Mouse (Mus musculus) heart, embryonic 13.5 days (tissue): ENCODE data around the gene Fam136a. TPM values are rescaled to one million over a fixed set of nuclear protein-coding genes. Genes with fewer than 3 reads are reported as not detected.

ENCODE experiments used
- ATAC-seq: fragments of 200-750 bp; cut with Nextera tagmentation; 2 replicates; pipeline ENCODE4 v1.8.0; 2017; ENCODE audit warnings: moderate TSS enrichment; ENCODE audit not compliant: insufficient number of reproducible peaks, low FRiP score, low TSS enrichment; ENCODE audit errors: extremely low read depth
- H3K27ac ChIP-seq: fragments of 300-500 bp; sonication (generic); replicated peaks from 2 replicates; pipeline ENCODE4 v1.5.1; 2015; ENCODE audit warnings: moderate library complexity, mild to moderate bottlenecking, inconsistent platforms
- H3K27me3 ChIP-seq: fragments of 300-500 bp; sonication (generic); replicated peaks from 2 replicates; pipeline ENCODE4 v1.6.1; 2015; ENCODE audit warnings: mild to moderate bottlenecking, inconsistent platforms
- H3K36me3 ChIP-seq: fragments of 300-500 bp; sonication (generic); 2 replicates; pipeline ENCODE4 v1.6.1; 2015; ENCODE audit warnings: mild to moderate bottlenecking, inconsistent platforms
- H3K4me1 ChIP-seq: fragments of 300-500 bp; sonication (generic); 2 replicates; pipeline ENCODE4 v1.6.1; 2015; ENCODE audit warnings: inconsistent platforms
- H3K4me2 ChIP-seq: fragments of 300-500 bp; sonication (generic); 2 replicates; pipeline ENCODE4 v1.6.1; 2015; ENCODE audit warnings: inconsistent platforms, mild to moderate bottlenecking, moderate library complexity
- H3K4me3 ChIP-seq: fragments of 300-500 bp; sonication (generic); 2 replicates; pipeline ENCODE4 v1.5.1; 2015; ENCODE audit warnings: moderate library complexity, mild to moderate bottlenecking, inconsistent platforms
- H3K9ac ChIP-seq: fragments of 300-500 bp; sonication (generic); 2 replicates; pipeline ENCODE4 v1.6.1; 2015; ENCODE audit warnings: inconsistent platforms, mild to moderate bottlenecking, moderate library complexity
- H3K9me3 ChIP-seq: fragments of 300-500 bp; sonication (generic); 2 replicates; pipeline ENCODE4 v1.6.1; 2016; ENCODE audit warnings: inconsistent platforms
- WGBS: fragments of 180-500 bp; shearing (Covaris S2); methylation state at CpG from one replicate; pipeline ENCODE4 v1.1.7; 2015; ENCODE audit warnings: mixed read lengths; 5-methylcytosine and 5-hydroxymethylcytosine counted together
- polyA plus RNA-seq: library from polyadenylated mRNA; unstranded; fragments of >200 nt; fragmentation: Nextera tagmentation; extraction: Ambion mirVana; gene quantifications from 2 replicates; pipeline ENCODE4 v1.2.1, GENCODE M21; 2015

Fam136a gene
- polyA plus RNA-seq, 1 experiment from 2014 or later = 93.8 TPM

GRCm38 (mm10) chr6:86398986-86399385, 33.5 kb downstream of the Fam136a start:
- Histone ChIP-seq H3K27me3 (peaks cover 8% of the 10 kb centered on the region), H3K27ac (no peak overlapping the region), H3K9ac (no peak overlapping the region), H3K9me3 (no peaks in the 10 kb centered on the region), H3K4me1 (peaks cover 34% of the 10 kb centered on the region), H3K4me3 (no peak overlapping the region), H3K36me3 (peaks cover 4% of the 10 kb centered on the region), H3K4me2 (no peak overlapping the region)
- WGBS = 78% methylated on average over 2 of the region's 2 CpGs
- no peak for ATAC-seq

- no peak for ATAC-seq
- Histone ChIP-seq H3K27me3 (peaks cover 8% of the 10 kb centered on the region), H3K9ac (no peak overlapping the region), H3K27ac (no peak overlapping the region), H3K4me3 (no peak overlapping the region), H3K4me2 (no peak overlapping the region), H3K4me1 (peaks cover 26% of the 10 kb centered on the region), H3K9me3 (no peaks in the 10 kb centered on the region), H3K36me3 (no peaks in the 10 kb centered on the region)
- WGBS = 77% methylated on average over 2 of the region's 2 CpGs
These were observed 34.5 kb downstream of the Fam136a start for GRCm38 (mm10) chr6:86399995-86400394.

- no peak for ATAC-seq
- WGBS = 5% methylated on average over 9 of the region's 9 CpGs
- peak overlapping the region; percentile 71; the same call in 1 of the 2 replicates for H3K9ac ChIP-seq
These were observed 35.5 kb downstream of the Fam136a start for GRCm38 (mm10) chr6:86400972-86401371.

DNA sequence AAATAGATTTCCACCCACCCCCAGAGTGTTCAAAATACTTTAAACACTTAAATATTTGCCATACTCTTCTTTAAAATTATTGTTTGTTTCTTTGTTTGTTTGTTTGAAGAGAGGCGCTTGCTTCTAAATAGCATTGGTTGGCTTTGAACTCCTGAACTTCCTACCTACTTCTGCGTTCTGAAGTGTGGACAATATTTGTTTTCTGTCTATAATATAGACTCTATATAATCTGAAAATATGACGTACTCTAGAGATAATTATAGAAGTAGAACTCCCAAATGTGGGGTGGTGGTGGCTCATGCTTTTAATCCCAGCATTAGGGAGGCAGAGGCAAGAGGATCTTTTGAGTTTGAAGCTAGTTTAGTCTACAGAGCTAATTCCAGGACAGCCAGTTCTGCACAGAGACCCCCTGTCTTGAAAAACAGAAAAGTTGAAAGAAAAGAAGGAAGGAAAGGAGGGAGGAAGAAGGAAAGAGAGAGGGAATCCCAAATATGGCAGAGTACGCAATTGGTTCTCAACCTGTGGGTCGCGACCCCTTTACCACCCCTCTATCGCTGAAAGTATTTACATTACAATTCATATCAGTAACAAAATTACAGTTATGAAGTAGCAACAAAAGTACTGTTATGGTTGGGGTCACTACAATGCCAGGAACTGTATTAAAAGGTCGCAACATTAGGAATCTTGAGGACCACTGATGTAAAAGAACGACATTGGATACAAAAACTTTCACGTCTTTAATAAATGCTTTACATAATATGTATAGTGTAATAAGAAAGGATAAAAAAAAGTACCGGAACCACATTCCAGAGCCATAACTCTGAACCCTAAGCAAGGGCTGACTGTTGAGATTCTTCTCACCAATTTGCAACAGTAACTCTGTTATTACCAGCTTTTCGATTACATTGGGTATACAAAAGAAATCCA, 37.5 kb downstream of the Fam136a start:
- Histone ChIP-seq H3K36me3 (peaks cover 14% of the 10 kb centered on the region), H3K4me1 (peaks cover 24% of the 10 kb centered on the region), H3K9ac (peak overlapping the region; percentile 98), H3K4me3 (peak overlapping the region; percentile 84), H3K9me3 (no peaks in the 10 kb centered on the region), H3K27me3 (peaks cover 8% of the 10 kb centered on the region), H3K27ac (no peak overlapping the region), H3K4me2 (peak overlapping the region; percentile 72)
- 37% methylated on average over 12 of the region's 12 CpGs for WGBS
- ATAC-seq = no peak

More at GRCm38 (mm10) chr6:86400972-86401371, 35.5 kb downstream of the Fam136a start:
- Histone ChIP-seq H3K4me2 (peak overlapping the region; percentile 67), H3K9me3 (no peaks in the 10 kb centered on the region), H3K27ac (no peak overlapping the region), H3K4me1 (peaks cover 22% of the 10 kb centered on the region), H3K36me3 (no peaks in the 10 kb centered on the region), H3K4me3 (peak overlapping the region; percentile 42), H3K27me3 (peaks cover 8% of the 10 kb centered on the region)

DNA sequence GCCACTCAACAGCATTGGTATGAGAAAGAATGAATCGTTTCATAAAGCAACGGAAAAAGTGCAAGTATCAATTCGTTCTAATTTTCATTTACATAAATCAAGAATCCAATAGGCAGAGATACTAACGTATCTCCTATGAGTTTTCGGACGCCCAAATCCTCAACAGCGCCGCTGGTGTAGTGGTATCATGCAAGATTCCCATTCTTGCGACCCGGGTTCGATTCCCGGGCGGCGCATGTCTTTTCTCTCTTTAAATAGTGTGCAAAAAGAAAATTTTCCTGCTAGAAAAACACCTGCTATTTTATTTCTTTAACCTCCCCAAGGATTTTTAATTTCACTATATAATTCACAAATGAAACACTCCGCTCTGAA, 38.3 kb downstream of the Fam136a start:
- H3K9ac ChIP-seq = peak overlapping the region; percentile 98
- H3K4me2 ChIP-seq = peak overlapping the region; percentile 72
- under 1% methylated on average over 15 of the region's 15 CpGs for WGBS
- peaks cover 23% of the 10 kb centered on the region for H3K4me1 ChIP-seq
- H3K27ac ChIP-seq = peak overlapping the region; percentile 100
- ATAC-seq = no peak
- peak overlapping the region; percentile 84 for H3K4me3 ChIP-seq
- peaks cover 5% of the 10 kb centered on the region for H3K27me3 ChIP-seq
- H3K36me3 ChIP-seq = peaks cover 20% of the 10 kb centered on the region
- no peaks in the 10 kb centered on the region for H3K9me3 ChIP-seq

DNA sequence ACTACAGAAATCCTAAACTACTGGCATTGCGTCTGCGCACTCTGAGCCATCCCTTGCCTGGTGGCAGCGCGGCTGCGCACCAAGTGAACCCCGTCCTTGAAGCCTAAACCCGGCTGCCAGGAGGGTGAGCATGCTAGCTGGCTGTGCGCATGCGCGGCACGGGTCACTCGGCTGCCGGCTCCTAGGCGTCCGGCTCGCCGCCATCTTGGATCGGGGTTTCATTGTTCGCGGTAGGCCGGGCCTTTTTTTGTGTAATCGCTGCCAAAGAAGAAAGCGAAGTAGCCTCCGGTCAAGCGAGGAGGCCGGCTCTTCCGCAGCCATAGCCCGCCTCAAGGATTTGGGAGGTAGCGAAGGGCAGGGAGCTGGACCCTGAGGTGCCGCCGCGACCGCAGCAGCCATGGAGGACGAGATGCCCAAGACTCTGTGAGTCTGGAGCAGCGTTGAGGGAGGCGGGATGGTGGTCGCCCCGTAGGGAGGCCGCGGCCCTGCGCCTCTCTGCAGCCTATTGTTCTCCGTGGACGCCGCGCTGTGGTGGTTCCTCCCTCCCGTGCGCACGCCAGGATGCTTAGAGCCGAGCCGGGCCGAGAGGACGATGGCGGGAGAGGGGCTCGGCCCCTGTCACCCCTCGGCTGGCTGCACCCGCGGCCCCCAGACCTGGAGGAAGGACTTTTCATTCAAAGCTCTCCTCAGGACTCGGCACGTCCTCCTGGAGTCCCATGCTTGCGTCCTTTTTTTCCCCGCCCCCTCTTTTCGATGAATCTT, 38.8 kb downstream of the Fam136a start, which contains the start of gene Tia1:
Tia1 (plus strand) TSS at position 120 of the 762 bp plus-strand sequence.
- H3K4me2 ChIP-seq = peak within 1 kb of the TSS; percentile 72
- no peaks in the 10 kb centered on the region for H3K9me3 ChIP-seq
- H3K36me3 ChIP-seq = peaks cover 20% of the 10 kb centered on the region
- H3K4me3 ChIP-seq = peak within 1 kb of the TSS; percentile 84
- WGBS = under 1% methylated on average over 60 of the region's 62 CpGs
- H3K27ac ChIP-seq = peak within 1 kb of the TSS; percentile 100
- peaks cover 23% of the 10 kb centered on the region for H3K4me1 ChIP-seq
- peaks cover 5% of the 10 kb centered on the region; the same call in 1 of the 2 replicates for H3K27me3 ChIP-seq
- H3K9ac ChIP-seq = peak within 1 kb of the TSS; percentile 98
- peak; percentile 92 for ATAC-seq

- peak overlapping the region; percentile 72 for H3K4me2 ChIP-seq
- peaks cover 25% of the 10 kb centered on the region for H3K36me3 ChIP-seq
- ATAC-seq = no peak
- H3K4me1 ChIP-seq = peaks cover 28% of the 10 kb centered on the region
- no peaks in the 10 kb centered on the region for H3K27me3 ChIP-seq
- WGBS = under 1% methylated on average over 11 of the region's 11 CpGs
- peak overlapping the region; percentile 84 for H3K4me3 ChIP-seq
- H3K9me3 ChIP-seq = no peaks in the 10 kb centered on the region
- H3K27ac ChIP-seq = peak overlapping the region; percentile 100
- peak overlapping the region; percentile 98 for H3K9ac ChIP-seq
These were observed 39.5 kb downstream of the Fam136a start for GRCm38 (mm10) chr6:86404996-86405395.

DNA sequence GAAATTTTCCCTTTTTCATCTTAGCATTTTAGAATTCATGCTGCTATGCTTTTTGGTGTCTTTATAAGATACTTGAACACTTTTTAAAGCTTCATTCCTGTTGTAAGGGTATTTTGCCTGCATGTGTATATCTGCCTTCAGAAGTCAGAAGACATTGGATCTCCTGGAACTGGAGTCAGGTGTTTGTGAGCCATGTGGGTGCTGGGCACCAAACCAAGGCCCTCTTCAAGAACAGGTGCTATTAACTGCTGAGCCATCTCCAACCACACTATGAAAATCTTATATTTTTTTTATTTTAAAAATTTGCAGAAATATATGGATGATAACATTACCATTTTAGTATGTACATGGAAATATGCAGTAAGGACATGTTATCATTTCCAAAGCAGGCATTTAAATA, 40.9 kb downstream of the Fam136a start:
- Histone ChIP-seq H3K4me1 (peaks cover 24% of the 10 kb centered on the region), H3K27me3 (no peaks in the 10 kb centered on the region), H3K36me3 (peaks cover 25% of the 10 kb centered on the region), H3K9me3 (no peaks in the 10 kb centered on the region), H3K4me2 (peak overlapping the region; percentile 72), H3K9ac (0 out of 2 replicates have a peak overlapping the region, but pooled peaks have one; percentile 47), H3K4me3 (no peak overlapping the region; the same call in 1 of the 2 replicates), H3K27ac (no peak overlapping the region)
- no peak for ATAC-seq

DNA sequence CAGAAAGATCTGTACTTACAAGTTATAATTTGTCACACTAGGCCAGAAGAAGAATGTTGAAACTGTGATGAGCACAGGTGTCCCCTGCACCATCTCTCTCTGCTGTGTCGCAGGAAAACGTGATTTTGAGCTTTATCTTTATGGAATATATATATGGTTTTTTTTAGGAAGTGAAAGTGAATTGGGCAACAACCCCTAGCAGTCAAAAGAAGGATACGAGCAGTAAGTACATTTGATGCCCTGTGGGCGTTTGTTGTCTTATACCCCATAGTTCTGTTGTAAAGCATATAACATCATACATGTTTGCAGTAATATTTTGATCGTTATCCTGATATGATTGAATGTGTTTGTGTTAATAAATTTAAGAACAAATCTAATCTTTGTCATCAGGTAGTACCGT, 53.3 kb downstream of the Fam136a start:
- peaks cover 89% of the 10 kb centered on the region for H3K36me3 ChIP-seq
- no peak for ATAC-seq

DNA sequence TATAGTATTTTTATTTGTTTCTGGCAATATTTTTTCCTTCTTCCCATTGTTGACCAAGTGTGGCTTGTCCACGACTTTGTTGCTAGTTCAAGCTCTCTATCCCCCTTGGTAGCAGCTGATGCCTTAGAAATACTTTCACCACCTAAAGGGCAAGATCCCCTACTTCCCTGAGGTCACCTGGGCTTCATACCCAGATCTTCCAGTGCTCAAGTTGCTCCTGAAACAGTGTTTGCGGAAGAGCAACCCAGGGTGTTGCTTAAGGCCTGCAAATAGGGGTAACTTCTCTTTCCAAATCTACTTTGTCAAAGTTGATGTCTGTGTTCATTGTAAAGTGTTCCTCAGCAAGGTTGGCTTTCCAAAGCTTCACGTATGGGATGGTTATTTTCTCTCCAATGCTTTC, 53.8 kb downstream of the Fam136a start:
- H3K4me3 ChIP-seq = no peak overlapping the region
- WGBS = 86% methylated on average over 3 of the region's 3 CpGs
- no peak for ATAC-seq
- H3K9me3 ChIP-seq = no peaks in the 10 kb centered on the region
- H3K36me3 ChIP-seq = peaks cover 87% of the 10 kb centered on the region
- H3K27me3 ChIP-seq = no peaks in the 10 kb centered on the region
- no peaks in the 10 kb centered on the region for H3K4me1 ChIP-seq
- no peak overlapping the region for H3K27ac ChIP-seq
- H3K4me2 ChIP-seq = no peak overlapping the region
- no peak overlapping the region for H3K9ac ChIP-seq

More for the DNA sequence above, 53.3 kb downstream of the Fam136a start:
- H3K27me3 ChIP-seq = no peaks in the 10 kb centered on the region
- WGBS = 88% methylated on average over 6 of the region's 6 CpGs
- no peak overlapping the region for H3K4me2 ChIP-seq
- no peaks in the 10 kb centered on the region for H3K9me3 ChIP-seq
- no peak overlapping the region for H3K9ac ChIP-seq
- H3K27ac ChIP-seq = no peak overlapping the region
- H3K4me3 ChIP-seq = no peak overlapping the region
- H3K4me1 ChIP-seq = no peaks in the 10 kb centered on the region
